Mouse (Mus musculus) T-cell, adult 2 months (primary cell): ENCODE results near the gene Ttc21a.

Experiments used
- DNase-seq: peaks from one replicate; pipeline ENCODE4 v3.0.0; 2022; ENCODE audit warnings: low spot score

The Ttc21a gene

DNA sequence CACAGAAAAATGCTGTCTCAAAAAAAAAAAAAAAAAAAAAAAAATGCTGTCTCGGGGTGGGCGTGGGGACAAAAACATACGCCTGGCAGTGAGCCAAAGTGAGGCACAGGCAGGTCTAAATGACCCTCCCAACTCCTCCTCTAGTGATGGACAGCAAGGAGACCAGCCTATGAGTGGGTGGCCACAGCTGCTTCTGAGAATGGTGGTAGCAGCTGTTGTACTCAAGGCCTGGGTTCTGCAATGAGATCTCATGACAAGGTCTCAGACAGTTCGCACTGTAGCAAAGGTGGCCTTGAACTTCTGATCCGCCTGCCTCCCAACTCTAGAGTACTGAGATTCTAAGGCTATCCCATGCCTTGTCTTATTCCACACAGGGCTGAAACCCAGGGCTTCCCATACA, 4.0 kb downstream of the Ttc21a start:
- DNase-seq, result no peak

DNA sequence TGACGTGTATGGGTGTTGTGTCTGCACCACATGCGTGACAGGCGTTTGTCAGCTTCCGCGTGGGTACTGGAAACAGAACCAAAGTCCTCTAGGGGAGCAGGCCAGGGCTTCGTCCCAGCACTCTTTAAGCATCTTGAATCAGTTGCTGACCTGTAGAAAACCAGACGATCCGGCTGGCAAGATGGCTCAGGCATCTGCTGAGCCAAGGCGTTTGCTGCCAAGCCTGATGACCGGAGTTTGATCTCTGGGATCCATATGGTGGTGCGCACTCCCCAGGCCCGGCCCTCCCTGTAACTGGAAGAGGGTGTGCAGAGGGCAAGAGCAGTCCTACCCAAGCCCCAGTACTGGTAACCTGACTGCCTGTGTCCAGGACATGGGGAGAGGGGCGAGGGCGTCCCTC, 4.5 kb downstream of the Ttc21a start:
- no peak for DNase-seq

DNA sequence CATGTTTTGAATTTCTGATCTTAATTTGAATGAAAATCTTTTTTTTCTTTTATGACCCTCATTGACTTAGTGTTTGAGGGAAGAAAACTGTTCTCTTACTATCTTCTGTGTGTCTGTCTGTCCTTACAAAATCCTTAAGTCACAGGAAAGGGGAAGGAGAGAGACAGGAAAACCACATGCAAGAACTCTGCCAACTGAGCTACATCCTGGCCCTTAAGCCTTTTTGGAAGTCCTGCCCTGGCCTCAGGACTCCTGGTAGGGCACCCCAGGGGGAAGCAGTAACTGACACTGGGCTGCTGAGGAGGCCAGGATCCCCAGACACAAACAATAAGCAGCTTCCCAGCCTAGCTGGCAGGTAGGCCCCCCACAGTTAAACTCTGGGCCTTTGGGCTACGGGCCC, 5.9 kb downstream of the Ttc21a start:
- no peak for DNase-seq

DNA sequence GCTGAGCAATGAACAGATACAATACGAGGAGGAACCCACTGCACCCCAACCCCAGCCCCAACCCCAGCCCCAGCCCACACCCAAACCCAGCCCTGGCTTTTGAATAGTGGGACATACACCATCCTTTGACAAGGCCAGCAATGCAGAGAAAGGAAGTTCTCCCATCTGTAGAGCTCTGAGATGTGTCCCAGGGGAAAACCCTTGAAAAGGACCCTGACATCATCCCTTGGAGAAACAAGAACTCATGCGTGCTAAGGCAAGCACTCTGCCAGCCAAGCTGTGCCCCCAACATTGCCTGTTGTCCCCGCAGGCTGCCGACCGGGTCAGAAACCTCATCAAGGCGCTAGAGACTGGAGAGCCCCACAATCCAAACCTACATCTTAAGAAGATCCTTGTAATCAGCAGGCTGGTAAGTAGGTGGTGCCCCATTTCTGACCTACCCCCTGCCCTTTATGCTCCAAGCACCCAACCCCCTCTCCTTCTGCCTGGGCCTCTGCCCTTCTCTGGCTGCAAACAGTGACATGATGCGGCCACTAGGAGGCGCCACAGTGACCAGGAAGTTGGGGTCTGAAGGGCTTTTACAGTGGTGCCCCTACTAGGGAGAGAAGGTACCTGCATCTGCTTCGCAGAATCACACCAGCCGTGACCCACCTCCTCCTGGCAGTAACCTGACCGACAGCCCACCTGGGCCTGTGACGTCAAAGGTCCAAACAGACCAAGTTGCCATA, 7.9 kb downstream of the Ttc21a start:
- peak; percentile 53 for DNase-seq

DNA sequence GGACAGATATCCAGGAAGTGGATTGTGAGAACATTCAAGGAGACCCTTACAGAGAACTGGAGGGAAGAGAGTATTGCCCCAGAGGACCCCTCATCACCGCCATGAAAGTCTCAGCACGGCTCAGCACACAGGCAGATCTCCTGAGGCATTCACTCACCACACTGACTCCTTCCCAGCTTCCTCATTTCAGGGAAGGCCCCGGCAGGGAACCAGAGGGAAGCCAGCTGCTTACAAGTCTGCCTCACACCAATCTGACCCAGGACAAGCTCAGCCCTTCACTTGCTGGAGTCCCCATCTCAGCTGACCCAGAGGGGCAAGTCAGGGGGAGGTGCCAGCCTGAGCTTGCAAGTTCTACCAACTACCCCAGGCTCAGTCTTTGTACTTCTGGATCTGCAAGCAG, 11.4 kb downstream of the Ttc21a start:
- no peak for DNase-seq

DNA sequence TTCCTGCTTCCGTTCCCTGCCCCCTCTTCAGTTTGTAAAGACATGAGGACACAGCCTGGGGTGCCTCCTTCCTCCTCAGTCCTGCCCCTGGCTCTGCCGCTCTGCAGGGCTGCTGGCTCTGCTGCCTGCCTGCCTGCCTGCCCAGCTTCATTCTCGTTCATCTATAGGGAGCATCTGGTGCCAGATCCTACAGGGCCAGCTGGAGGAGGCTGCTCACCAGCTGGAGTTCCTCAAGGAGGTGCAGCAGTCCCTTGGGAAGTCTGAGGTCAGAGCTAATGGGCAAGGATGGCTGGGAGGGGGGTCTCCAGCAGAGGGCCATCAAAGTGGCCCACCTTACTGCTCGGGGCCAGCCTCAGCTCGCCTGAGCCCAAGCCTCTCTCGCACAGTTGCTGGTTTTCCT, 13.0 kb downstream of the Ttc21a start:
- no peak for DNase-seq

DNA sequence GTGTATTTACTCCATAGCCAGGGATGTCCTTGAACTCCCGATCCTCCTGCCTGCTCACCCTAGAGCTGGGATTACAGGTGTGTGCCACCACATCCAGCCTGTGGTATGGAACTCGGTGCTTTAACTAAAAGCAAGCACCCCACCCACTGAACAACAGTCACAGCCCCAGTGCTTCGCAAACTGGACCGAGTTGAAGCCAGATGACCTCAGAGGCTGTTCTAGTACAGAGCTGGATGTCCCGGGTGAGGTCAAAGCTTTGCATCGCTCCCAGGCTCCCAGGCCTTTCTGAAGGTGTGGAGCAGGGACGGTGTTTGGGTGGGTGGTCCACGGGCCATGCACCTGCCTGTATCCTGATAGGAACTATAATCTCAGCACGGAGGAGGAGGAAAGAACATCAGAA, 14.0 kb downstream of the Ttc21a start:
- DNase-seq, result no peak

DNA sequence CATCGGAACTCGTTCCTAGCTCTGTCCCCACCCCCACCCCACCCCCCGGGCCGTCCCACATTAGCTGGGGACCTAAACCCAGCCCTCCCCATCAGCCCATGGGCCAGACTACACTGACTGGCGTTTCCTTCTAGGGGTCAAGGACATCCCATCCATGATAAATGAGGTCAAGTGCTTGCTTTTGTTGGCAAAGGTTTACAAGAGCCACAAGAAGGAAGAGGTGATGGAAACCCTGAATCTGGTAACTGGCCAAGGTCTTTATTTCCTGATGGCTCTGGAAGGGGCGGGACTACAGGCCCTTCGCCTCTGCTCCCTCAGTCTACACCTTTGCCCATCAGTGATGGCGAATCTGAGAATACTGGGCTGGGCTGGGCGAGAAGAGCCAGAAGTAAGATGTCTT, 21.4 kb downstream of the Ttc21a start:
- DNase-seq, result no peak

DNA sequence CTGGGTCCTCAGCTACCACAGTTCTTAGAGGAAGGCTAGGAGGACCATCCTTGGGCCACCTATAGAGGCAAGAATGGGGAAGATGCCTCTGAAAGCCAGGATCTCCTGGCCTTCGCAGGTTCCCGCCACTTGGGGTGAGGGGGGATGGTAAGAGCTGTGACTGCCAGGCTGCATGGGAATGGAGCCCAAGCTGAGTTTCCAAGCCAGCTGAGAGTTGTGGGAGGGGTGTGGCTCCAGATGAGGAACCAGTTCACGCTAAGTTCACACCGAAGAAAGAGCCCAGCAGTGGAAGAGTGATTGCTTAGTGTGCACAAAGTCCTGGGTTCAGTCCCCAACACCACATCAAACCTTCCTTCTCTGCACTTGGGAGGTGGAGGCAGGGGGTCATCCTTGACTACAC, 24.8 kb downstream of the Ttc21a start:
- DNase-seq, result no peak

DNA sequence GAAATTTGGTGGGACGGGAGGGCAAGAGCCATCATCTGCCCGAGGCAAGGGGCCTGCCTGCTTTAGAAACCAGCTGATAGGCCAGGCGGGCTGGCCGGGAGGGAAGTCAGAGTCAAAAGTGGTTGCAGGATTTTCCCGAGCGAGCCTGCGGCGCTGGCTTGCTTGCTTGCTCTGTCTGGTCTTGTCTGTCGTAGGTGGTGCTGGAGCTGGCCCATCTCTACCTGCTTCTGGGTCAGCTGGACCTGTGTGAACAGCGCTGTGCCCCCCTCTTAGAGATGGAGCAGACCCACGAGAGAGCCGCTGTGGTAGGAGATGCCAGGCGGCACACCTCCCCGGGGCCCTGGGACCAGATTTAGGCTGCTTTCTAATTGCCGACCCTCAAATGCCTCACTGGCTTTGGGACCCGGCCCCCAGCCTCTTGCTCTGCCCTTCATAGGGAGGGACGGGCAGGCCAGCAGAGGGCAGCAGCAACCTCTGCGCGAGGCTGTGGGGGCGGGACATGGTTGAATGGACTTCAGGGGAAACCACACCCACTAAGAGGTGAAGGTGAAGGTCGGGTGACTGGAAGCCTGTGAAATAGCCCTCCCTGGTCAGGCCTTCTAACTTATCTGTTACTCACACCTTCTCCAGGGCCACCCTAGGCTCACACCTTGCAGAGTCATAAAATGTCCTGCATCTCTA, 25.7 kb downstream of the Ttc21a start:
- peak; percentile 68 for DNase-seq

DNA sequence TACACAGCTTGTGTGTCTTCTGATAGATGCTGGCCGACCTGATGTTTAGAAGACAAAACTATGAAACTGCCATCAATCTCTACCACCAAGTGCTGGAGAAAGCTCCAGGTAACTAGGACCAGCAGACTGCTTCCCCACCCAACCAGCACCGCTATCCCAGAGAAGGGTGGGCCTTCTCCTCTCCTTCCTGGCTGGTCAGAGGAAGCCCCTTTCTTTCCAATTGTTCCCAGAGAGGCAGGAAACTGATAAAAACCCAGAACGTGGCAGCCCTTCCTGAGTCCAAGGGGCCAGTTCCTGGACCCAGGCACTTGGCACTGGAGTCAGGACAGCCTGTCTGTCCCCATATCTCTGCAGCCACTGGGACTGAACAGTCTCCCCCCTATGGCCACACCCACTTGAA, 26.8 kb downstream of the Ttc21a start:
- DNase-seq, result no peak

DNA sequence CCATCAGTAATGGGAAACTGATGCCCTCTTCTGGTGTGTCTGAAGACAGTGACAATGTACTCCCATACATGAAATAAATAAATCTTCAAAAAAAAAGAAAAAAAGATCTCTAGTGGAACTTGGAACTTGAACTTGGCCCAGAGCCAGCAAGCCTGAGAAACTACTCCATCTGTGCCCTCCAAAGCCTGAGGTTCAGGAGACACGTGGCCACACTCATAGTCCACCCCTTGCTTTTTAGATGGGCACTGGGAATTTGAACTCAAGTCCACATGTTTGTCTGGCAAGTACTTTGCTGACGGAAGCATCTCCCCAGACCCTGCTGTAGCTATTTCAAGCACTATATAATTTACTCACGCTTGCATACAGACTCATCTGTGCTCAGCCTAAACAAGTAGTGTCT, 27.8 kb downstream of the Ttc21a start:
- no peak for DNase-seq

DNA sequence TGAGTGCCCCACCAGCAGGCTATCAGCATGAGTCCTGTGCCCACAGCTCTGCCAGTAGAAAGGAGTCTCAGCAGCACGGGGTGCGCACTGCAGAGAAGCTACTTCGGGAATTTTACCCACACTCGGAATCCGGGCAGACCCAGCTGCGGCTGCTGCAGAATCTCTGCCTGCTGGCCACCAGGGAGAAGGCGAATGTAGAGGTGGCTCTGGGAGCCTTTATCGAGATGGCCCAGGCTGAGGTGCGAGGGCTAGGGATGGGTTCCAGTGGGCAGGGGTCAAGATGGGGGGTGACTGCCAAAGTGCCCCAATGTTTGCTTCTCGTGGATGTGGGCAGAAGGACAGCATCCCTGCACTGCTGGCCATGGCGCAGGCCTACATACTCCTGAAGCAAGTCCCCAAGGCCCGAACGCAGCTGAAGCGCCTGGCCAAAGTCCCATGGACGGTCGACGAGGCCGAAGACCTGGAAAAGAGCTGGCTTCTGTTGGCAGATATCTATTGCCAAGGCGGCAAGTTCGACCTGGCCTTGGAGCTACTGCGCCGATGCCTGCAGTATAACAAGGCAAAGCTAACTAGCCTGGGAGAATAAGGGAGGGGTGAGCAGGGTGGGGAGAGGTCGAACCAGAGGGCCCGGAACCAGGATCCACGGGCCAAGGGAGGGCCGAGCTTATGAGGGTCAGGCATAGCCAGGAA, 29.0 kb downstream of the Ttc21a start:
- no peak for DNase-seq

DNA sequence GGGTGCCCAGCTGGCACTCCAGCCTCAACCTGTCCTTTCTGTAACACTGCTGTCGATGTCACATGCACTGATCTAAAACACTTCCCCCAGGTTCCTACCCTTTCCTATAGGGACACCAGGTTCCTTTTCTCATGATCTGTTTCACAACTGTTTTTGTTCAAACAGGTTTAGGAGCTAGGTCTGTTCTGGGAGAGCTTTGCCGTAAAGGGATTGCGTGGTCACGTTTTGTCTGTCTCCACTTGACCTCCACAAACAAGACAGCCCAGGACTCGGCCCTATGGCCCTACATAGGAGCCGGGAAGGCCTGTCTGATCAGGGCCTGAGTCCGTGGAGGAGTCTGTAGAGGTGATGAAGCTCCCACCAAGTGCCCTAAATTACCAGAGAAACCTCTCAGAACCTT, 32.4 kb downstream of the Ttc21a start:
- no peak for DNase-seq

DNA sequence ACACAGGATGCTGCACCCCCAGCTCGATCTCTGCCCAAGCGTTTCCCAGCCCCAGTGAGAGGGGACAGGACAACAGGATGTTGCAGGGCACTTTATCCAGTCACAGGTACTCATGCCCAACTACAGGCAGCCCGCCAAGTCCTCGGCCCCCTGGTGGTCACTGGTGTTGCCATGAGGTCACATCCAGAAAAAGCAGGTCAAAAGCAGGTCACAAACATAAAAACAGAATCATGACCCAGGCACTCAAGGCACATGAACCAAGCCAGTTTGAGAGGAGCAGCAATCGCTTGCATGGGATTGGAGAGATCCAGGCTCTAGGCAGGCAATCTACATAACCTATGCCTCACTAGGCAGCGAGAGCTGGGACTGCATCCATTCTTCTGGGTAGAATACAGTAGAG, 32.8 kb downstream of the Ttc21a start:
- peak; percentile 58 for DNase-seq

DNA sequence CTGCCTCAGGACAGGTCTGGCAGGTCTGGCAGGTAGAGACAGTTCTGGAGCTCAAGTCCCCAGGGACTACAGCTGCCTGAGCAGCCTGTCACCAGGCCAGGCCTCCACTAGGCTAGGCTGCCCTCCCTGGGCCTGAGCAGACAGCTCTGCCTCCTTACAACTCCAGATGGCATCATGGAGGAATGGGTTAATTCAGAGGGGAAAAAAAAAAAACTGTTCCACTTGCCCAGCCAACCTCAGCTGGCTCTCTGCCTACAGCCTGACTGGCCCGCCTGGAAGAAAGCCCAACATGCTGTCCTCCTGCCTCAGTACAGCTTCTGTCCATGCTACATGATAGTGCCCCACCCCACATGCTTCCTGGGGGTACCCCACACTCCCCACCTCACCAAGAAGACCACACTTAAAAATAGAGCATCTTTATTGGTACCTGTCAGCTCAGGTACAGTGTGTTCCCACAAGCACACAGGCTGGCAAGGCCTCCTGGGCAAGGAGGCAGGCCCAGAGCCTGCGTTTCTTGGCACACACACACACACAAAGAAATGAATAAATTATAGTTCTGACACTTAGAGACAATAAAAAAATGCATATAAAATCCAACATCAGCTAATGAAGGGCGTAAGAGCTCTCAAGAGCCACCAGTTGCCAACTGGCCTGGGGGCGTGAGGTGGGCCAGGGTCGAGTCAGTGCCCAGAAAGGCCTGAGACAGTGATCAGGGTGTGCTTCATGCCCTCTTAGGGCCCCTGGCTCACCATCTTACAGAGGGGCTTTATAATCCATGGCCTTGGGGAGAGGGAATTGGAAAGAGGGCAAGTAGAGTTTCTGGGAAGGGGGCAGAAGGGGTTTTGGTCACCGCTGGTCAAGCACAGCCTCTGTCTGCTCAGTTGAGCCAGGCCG, 33.6 kb downstream of the Ttc21a start:
- no peak for DNase-seq

DNA sequence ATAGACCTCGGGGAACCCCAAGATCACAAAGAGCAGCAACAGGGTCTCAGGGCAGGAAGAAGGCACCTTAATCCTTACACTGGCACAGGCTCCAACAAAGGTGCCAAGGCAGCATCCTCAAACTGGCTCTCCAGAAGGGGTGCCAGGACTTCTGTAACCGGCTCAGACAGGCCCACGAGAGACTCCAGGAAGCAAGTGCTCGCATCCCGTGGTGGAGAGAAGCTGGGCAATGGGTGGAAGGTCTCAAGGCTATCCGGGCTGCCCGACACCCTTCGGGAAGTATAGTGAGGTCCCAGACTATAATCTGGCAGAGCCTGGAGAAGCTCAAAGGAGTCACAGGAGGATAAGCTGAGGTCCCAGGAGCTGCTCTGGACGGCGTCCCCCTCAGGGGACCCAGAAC, 34.8 kb downstream of the Ttc21a start:
- no peak for DNase-seq

DNA sequence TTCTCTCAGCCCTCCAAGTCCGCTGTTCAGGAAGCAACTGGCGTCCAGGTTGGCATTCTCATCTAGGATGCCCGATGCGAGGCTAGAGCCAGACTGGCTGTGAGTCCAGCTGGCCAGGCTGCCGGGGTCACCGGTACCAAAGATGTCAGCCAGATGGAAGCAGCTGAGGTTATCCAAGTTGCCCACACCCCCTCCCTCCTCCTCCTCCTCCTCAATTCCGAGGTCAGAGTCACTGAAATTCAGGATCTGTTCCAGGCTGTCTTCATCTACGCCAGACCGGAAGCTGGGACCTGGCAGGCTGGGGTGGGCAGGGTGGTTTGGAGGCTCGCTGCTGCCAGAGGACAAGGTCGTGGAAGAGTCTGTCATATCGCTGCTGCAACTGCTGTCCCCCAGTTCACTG, 35.2 kb downstream of the Ttc21a start:
- no peak for DNase-seq

DNA sequence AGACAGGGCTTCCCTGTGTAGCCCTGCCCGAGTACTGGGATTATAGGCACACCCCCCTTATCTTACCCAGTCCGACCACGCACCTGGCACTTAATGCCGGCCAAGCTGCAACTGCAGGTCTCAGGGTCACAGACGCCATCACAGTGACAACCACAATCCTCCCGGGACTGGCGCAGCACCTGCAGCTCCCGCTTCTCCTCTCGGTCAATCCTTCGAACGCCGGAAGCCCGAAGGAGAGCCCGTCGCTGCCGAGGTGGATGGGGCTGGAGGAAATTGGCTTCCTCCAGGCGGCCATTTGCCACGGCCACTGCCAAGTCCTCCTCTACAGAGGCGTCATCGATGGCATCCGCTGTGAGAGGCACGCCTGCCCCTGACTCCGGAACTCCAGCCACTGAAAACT, 35.9 kb downstream of the Ttc21a start:
- no peak for DNase-seq

DNA sequence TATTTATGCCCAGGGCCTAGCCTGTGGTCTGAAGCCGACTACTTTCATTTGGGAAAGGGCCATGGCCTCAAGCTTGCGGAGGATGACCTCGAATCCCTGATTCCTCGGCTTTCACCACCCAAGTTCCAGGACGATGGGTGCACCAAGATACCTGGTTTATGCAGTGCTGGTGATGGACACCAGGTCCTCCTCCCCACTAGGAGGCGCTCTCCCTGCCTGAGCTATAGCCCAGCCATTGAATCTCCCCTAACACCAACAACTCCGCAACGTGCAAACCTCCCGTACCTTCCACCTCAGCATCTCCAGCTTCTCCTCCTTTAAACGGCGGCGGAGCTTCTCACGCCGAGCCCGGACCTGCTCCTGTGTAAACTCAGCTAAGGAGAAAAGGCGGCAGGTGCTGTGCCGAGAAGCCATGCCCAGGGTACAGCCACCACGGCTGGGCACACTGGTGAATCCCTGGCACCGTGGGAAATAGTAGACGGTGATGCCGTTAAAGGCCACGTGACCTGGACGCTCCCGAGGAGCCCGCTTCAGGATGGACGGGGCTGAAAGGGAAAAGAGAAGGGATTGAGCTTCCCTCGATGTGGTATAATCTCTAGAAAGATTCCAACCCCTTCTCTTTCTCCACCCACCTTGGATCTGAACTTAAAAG, 36.6 kb downstream of the Ttc21a start:
- peak; percentile 45 for DNase-seq

DNA sequence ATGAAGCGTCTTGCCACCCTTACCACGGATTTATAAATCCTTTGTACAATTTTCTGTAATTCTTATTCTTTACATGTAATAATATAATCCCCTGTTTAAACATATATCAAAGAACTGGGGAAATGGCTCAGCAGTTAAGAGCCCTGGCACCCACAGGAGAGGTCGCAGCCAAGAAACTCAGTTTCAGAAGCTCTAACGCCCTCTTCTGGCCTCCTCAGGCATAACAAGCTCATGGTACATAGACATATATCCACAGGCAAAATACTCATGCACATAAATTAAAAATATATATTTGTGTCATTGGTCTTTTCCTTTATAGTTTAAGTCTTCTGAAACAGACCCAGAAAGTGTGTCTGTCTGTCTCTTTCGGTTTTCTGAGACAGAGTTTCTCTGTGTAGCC, 37.2 kb downstream of the Ttc21a start:
- DNase-seq, result no peak

DNA sequence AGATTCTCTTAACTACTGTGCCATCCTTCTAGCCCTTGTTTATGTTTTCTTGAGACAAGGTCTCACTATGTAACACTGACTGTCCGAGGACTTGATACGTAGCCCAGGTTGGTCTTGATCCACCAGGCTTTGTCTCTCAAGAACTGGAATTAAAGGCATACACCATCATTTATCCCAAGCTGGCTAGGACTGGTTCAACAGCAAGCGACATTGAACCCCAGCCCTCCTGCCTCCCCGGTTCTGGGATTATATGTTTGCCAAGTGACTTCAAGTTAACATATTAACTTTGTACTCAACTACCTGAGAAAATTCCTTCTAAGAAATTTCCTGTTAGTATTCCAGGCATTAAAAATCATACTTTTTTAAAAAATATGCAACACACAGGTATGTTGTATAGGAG, 37.9 kb downstream of the Ttc21a start:
- no peak for DNase-seq
